Mouse (Mus musculus) retina, postnatal 7 days (tissue): Measurements from ENCODE around the gene Lbhd2.

Experiments used
- DNase-seq: peaks from one replicate; pipeline ENCODE4 v3.0.0-alpha.2; 2012; ENCODE audit warnings: low read depth, low spot score

Lbhd2 gene

GRCm38 (mm10) chr12:111430868-111431817, 24.5 kb downstream of the Lbhd2 start:
- no peak for DNase-seq

GRCm38 (mm10) chr12:111432097-111432496, 25.5 kb downstream of the Lbhd2 start:
- DNase-seq: no peak

- no peak for DNase-seq
Measured at GRCm38 (mm10) chr12:111432751-111433331, 26.2 kb downstream of the Lbhd2 start.

GRCm38 (mm10) chr12:111434164-111434744, 27.6 kb downstream of the Lbhd2 start:
- no peak for DNase-seq

- DNase-seq: no peak
Measured at GRCm38 (mm10) chr12:111434745-111435327, 28.2 kb downstream of the Lbhd2 start.

GRCm38 (mm10) chr12:111436170-111436569, 29.6 kb downstream of the Lbhd2 start:
- DNase-seq: no peak

- DNase-seq: no peak
Measured at GRCm38 (mm10) chr12:111436640-111437039, 30.0 kb downstream of the Lbhd2 start.

GRCm38 (mm10) chr12:111437222-111437900, 30.8 kb downstream of the Lbhd2 start:
- DNase-seq: no peak

GRCm38 (mm10) chr12:111438850-111439249, 32.2 kb downstream of the Lbhd2 start:
- DNase-seq: no peak

GRCm38 (mm10) chr12:111440701-111441373, 34.2 kb downstream of the Lbhd2 start:
- DNase-seq: no peak

- DNase-seq: no peak
Measured at GRCm38 (mm10) chr12:111441523-111441922, 34.9 kb downstream of the Lbhd2 start.

GRCm38 (mm10) chr12:111442309-111443010, 35.9 kb downstream of the Lbhd2 start, which contains the start of gene Tnfaip2:
Gene Tnfaip2 (plus strand): TSS chr12:111442469.
- DNase-seq: no peak

- DNase-seq: no peak
Measured at GRCm38 (mm10) chr12:111443011-111443870, 36.6 kb downstream of the Lbhd2 start.

- no peak for DNase-seq
Measured at GRCm38 (mm10) chr12:111443921-111444831, 37.6 kb downstream of the Lbhd2 start.

GRCm38 (mm10) chr12:111445161-111445889, 38.7 kb downstream of the Lbhd2 start:
- DNase-seq: no peak

GRCm38 (mm10) chr12:111445890-111446613, 39.4 kb downstream of the Lbhd2 start:
- DNase-seq: no peak

- DNase-seq: no peak
Measured at GRCm38 (mm10) chr12:111446745-111447144, 40.1 kb downstream of the Lbhd2 start.
